ENCODE assay signal across 8 mouse cellular contexts in the genomic region with DNA sequence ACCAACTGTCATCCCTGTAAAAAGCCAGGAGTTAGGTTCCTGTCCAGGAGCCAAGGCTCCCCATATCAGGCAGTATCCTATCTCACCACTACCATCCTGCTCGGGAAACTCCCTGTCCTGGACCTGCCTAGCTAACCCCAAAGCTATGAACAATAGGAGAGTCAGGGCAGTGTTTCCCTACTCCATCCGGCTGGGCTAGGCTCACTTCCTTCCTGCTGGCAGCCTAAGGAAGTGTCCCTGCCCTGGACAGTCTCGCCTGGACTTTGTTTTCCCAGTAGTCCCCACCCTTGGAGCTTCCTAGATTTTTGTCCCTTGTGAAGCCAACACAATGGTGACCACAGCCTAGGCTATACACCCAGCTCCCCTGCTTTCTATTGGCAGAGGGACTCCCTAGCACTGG. TPM values are rescaled to one million over a fixed set of nuclear protein-coding genes. Genes with fewer than 3 reads are reported as not detected.
DNase-seq lines count a peak whose midpoint lies in the region; ATAC-seq and TF ChIP-seq lines count a peak whose summit lies in the region.

No protein-coding gene starts in this region.

- no peaks in the 10 kb centered on the region for H3K27me3 ChIP-seq in spleen, adult 2 months (ENCODE audit: control insufficient read depth, insufficient read depth, low read length)
- no peaks in the 10 kb centered on the region for H3K27me3 ChIP-seq in intestine, embryonic 14.5 days (replicated peaks; ENCODE audit: control insufficient read depth, insufficient read depth, low read length)
- H3K27me3 ChIP-seq in liver, embryonic 14.5 days (ENCODE audit: control insufficient read depth, insufficient read depth, low read length), result no peaks in the 10 kb centered on the region

- no peak for TF ChIP-seq POLR2A in spleen, adult 2 months (IDR thresholded peaks at IDR 0.05; ENCODE audit: low read depth, low read length)

- no peaks in the 10 kb centered on the region for H3K9me3 ChIP-seq in intestine, embryonic 14.5 days (ENCODE audit: control insufficient read depth, low read length)
- H3K9me3 ChIP-seq in liver, embryonic 14.5 days (ENCODE audit: control insufficient read depth, low read length), result no peaks in the 10 kb centered on the region

- WGBS in spleen, adult 2 months, result 68% methylated on average over 3 of the region's 3 CpGs
- 64% methylated on average over 3 of the region's 3 CpGs for WGBS in intestine, embryonic 14.5 days
- 49% methylated on average over 3 of the region's 3 CpGs for WGBS in liver, embryonic 14.5 days (ENCODE audit: insufficient replicate concordance)

- no peak for TF ChIP-seq CTCF in spleen, adult 2 months (IDR thresholded peaks at IDR 0.05; ENCODE audit: extremely low read depth, insufficient read depth, insufficient read length, insufficient replicate concordance)
- TF ChIP-seq CTCF in liver, embryonic 14.5 days (IDR thresholded peaks at IDR 0.05; ENCODE audit: low read depth), result no peak

- H3K27ac ChIP-seq in spleen, adult 2 months (ENCODE audit: insufficient read depth, low read length), result peak overlapping the region; percentile 24; the same call in 1 of the 2 replicates
- H3K27ac ChIP-seq in intestine, embryonic 14.5 days (ENCODE audit: low read depth), result peak overlapping the region; percentile 80; the same call in 1 of the 2 replicates
- peak overlapping the region; percentile 38; the same call in 1 of the 2 replicates for H3K27ac ChIP-seq in liver, embryonic 14.5 days

- H3K36me3 ChIP-seq in spleen, adult 2 months (ENCODE audit: control insufficient read depth, insufficient read depth, low read length), result peaks cover 2% of the 10 kb centered on the region
- H3K36me3 ChIP-seq in intestine, embryonic 14.5 days (ENCODE audit: control insufficient read depth, insufficient read depth, low read length), result peaks cover 29% of the 10 kb centered on the region
- peaks cover 3% of the 10 kb centered on the region for H3K36me3 ChIP-seq in liver, embryonic 14.5 days (replicated peaks; ENCODE audit: control insufficient read depth, insufficient read depth, low read depth)

- peaks cover 17% of the 10 kb centered on the region; the same call in 1 of the 2 replicates for H3K4me1 ChIP-seq in spleen, adult 2 months (ENCODE audit: control insufficient read depth, insufficient read depth, insufficient read length)
- H3K4me1 ChIP-seq in intestine, embryonic 14.5 days (replicated peaks; ENCODE audit: control insufficient read depth, insufficient read depth, low read length), result peaks cover 39% of the 10 kb centered on the region
- peaks cover 39 to 54% of the 10 kb centered on the region in 2 experiments for H3K4me1 ChIP-seq in liver, embryonic 14.5 days (replicated peaks; ENCODE audit: control insufficient read depth in 2 of 2, insufficient read depth in 2 of 2, low read length in 1 of 2)

- H3K9ac ChIP-seq in intestine, embryonic 14.5 days (ENCODE audit: low read length), result no peak overlapping the region
- no peak overlapping the region for H3K9ac ChIP-seq in liver, embryonic 14.5 days (replicated peaks)

- no peak for TF ChIP-seq EP300 in liver, embryonic 14.5 days (IDR thresholded peaks at IDR 0.05; ENCODE audit: low read depth)

- H3K4me3 ChIP-seq in spleen, adult 2 months (ENCODE audit: extremely low read depth, insufficient read depth, insufficient read length), result no peak overlapping the region
- no peak overlapping the region for H3K4me3 ChIP-seq in intestine, embryonic 14.5 days (ENCODE audit: low read depth, low read length)
- no peak overlapping the region for H3K4me3 ChIP-seq in liver, embryonic 14.5 days (ENCODE audit: insufficient read depth in 1 of 2, low read depth in 2 of 2, low read length in 2 of 2)

- no peak for DNase-seq in spleen, adult 2 months (ENCODE audit: low read depth in 1 of 2, low spot score in 2 of 2)
- no peak for DNase-seq in spleen, postnatal 4 days (ENCODE audit: low spot score in 2 of 2)
- DNase-seq in intestine, embryonic 14.5 days (ENCODE audit: low spot score), result no peak
- DNase-seq in liver, embryonic 14.5 days (ENCODE audit: low read depth in 3 of 3, low spot score in 3 of 3), result no peak
- DNase-seq in yolk sac, embryonic 10.5 days (ENCODE audit: low spot score), result peak; percentile 50
- no peak for DNase-seq in embryo, embryonic 11 days
- DNase-seq in frontal cortex, postnatal 10 days (ENCODE audit: low spot score in 2 of 2), result no peak

- no peak overlapping the region for H3K4me2 ChIP-seq in intestine, embryonic 14.5 days (ENCODE audit: low read length)
- peak overlapping the region; percentile 0; the same call in 1 of the 2 replicates for H3K4me2 ChIP-seq in liver, embryonic 14.5 days (ENCODE audit: low read depth)

- no peak for ATAC-seq in intestine, embryonic 14.5 days (replicated peaks; ENCODE audit: low FRiP score, low TSS enrichment, low read depth)
- no peak for ATAC-seq in liver, embryonic 14.5 days (ENCODE audit: insufficient read depth)
- no peak for ATAC-seq in activated CD4-positive, CD25-positive, alpha-beta regulatory T cell, adult 4 months

RNA-seq across cellular contexts. Expression of a gene that starts 0.9 kb away (rescaled TPM):
- polyA plus RNA-seq in spleen, adult 2 months (2012; rRNA removed), result 38.1 and 44.3 TPM in 2 replicates
- polyA plus RNA-seq in intestine, embryonic 14.5 days (2014; fragmentation: Nextera tagmentation; extraction: Ambion mirVana), result 107 and 114 TPM in 2 replicates
- 19.9 and 26.2 TPM in 2 replicates for polyA plus RNA-seq in liver, embryonic 14.5 days (2012; rRNA removed)
- 47.0 and 51.3 TPM in 2 replicates for polyA plus RNA-seq in liver, embryonic 14.5 days (2014; fragmentation: Nextera tagmentation; extraction: Ambion mirVana)
- polyA plus RNA-seq in activated CD4-positive, CD25-positive, alpha-beta regulatory T cell, adult 4 months (2017; shearing (Covaris generic)), result 10 to 100 TPM; 10.2 to 12.8 TPM

RNA-seq across cellular contexts. Expression of a gene that starts 3.8 kb away (rescaled TPM):
- polyA plus RNA-seq in spleen, adult 2 months (2012; rRNA removed), result 32.5 and 49.1 TPM in 2 replicates
- 42.8 and 45.1 TPM in 2 replicates for polyA plus RNA-seq in intestine, embryonic 14.5 days (2014; fragmentation: Nextera tagmentation; extraction: Ambion mirVana)
- 20.3 and 22.6 TPM in 2 replicates for polyA plus RNA-seq in liver, embryonic 14.5 days (2012; rRNA removed)
- polyA plus RNA-seq in liver, embryonic 14.5 days (2014; fragmentation: Nextera tagmentation; extraction: Ambion mirVana), result 39.7 and 40.4 TPM in 2 replicates
- 1 to 10 TPM; 7.3 to 7.8 TPM for polyA plus RNA-seq in activated CD4-positive, CD25-positive, alpha-beta regulatory T cell, adult 4 months (2017; shearing (Covaris generic))

RNA-seq across cellular contexts. Expression of a gene that starts 9.9 kb away (rescaled TPM):
- polyA plus RNA-seq in spleen, adult 2 months (2012; rRNA removed), result 3.2 and 3.7 TPM in 2 replicates
- 4.0 and 5.1 TPM in 2 replicates for polyA plus RNA-seq in intestine, embryonic 14.5 days (2014; fragmentation: Nextera tagmentation; extraction: Ambion mirVana)
- polyA plus RNA-seq in liver, embryonic 14.5 days (2012; rRNA removed), result 1.2 and 1.3 TPM in 2 replicates
- polyA plus RNA-seq in liver, embryonic 14.5 days (2014; fragmentation: Nextera tagmentation; extraction: Ambion mirVana), result 1.2 and 1.4 TPM in 2 replicates
- 1 to 10 TPM; 4.1 to 4.3 TPM for polyA plus RNA-seq in activated CD4-positive, CD25-positive, alpha-beta regulatory T cell, adult 4 months (2017; shearing (Covaris generic))

RNA-seq across cellular contexts. Expression of a gene that starts 11.8 kb away (rescaled TPM):
- polyA plus RNA-seq in spleen, adult 2 months (2012; rRNA removed), result 34.1 and 36.8 TPM in 2 replicates
- 14.7 and 19.6 TPM in 2 replicates for polyA plus RNA-seq in intestine, embryonic 14.5 days (2014; fragmentation: Nextera tagmentation; extraction: Ambion mirVana)
- polyA plus RNA-seq in liver, embryonic 14.5 days (2012; rRNA removed), result 11.4 and 16.9 TPM in 2 replicates
- 8.9 and 11.8 TPM in 2 replicates for polyA plus RNA-seq in liver, embryonic 14.5 days (2014; fragmentation: Nextera tagmentation; extraction: Ambion mirVana)
- polyA plus RNA-seq in activated CD4-positive, CD25-positive, alpha-beta regulatory T cell, adult 4 months (2017; shearing (Covaris generic)), result 10 to 100 TPM; 16.6 to 21.7 TPM

RNA-seq across cellular contexts. Expression of a gene that starts 13.8 kb away (rescaled TPM):
- 0.54 and 1.00 TPM in 2 replicates for polyA plus RNA-seq in spleen, adult 2 months (2012; rRNA removed)
- polyA plus RNA-seq in intestine, embryonic 14.5 days (2014; fragmentation: Nextera tagmentation; extraction: Ambion mirVana), result 0.87 and 1.4 TPM in 2 replicates
- polyA plus RNA-seq in liver, embryonic 14.5 days (2012; rRNA removed), result 0.45 and 0.80 TPM in 2 replicates
- 0.69 and 0.87 TPM in 2 replicates for polyA plus RNA-seq in liver, embryonic 14.5 days (2014; fragmentation: Nextera tagmentation; extraction: Ambion mirVana)
- under 1 TPM; 0.25 to 0.90 TPM for polyA plus RNA-seq in activated CD4-positive, CD25-positive, alpha-beta regulatory T cell, adult 4 months (2017; shearing (Covaris generic))

Comparison
In these comparisons a context has a peak if more than half of its experiments do, and no peak if none do; other contexts are left out.
1. H3K27ac ChIP-seq: peak in every context shown above with its lines; median percentile 80 in intestine, embryonic 14.5 days; 38 in liver, embryonic 14.5 days; 24 in spleen, adult 2 months.